Mouse (Mus musculus) adipocyte (in vitro differentiated cells): Measurements from ENCODE around the gene Cox6b2.
"Not testable (repeated sequence)": the region's sequence is repeated elsewhere in the genome, so short reads cannot be mapped to it uniquely, and the experiment has no call there.

Experiments used
- DNase-seq: peaks from one replicate; pipeline ENCODE4 v3.0.0-alpha.2; 2016; ENCODE audit warnings: low spot score

Gene Cox6b2

GRCm38 (mm10) chr7:4752821-4753570, at the start of gene Cox6b2:
TSS of gene Cox6b2 (minus strand) at chr7:4753094.
- DNase-seq = no peak

GRCm38 (mm10) chr7:4802247-4802646, 49.4 kb upstream of the Cox6b2 start:
- no peak for DNase-seq

- DNase-seq = peak; percentile 57
Observed at GRCm38 (mm10) chr7:4795767-4796433, 43.0 kb upstream of the Cox6b2 start.

- DNase-seq = no peak
Observed at GRCm38 (mm10) chr7:4794631-4795168, 41.8 kb upstream of the Cox6b2 start.

- no peak for DNase-seq
Observed at GRCm38 (mm10) chr7:4793674-4794073, 40.8 kb upstream of the Cox6b2 start.

- not testable (repeated sequence) for DNase-seq
Observed at GRCm38 (mm10) chr7:4793248-4793647, 40.4 kb upstream of the Cox6b2 start.

- DNase-seq = peak; percentile 95
Observed at GRCm38 (mm10) chr7:4792278-4793212, 39.7 kb upstream of the Cox6b2 start, which contains the start of gene Rpl28. TSS of gene Rpl28 (plus strand) at chr7:4792874.

GRCm38 (mm10) chr7:4789436-4789935, 36.6 kb upstream of the Cox6b2 start, which contains the start of gene Tmem238:
TSS of gene Tmem238 (minus strand) at chr7:4789656.
- DNase-seq = no peak

GRCm38 (mm10) chr7:4788499-4789435, 35.9 kb upstream of the Cox6b2 start:
- no peak for DNase-seq

GRCm38 (mm10) chr7:4783667-4784268, 30.9 kb upstream of the Cox6b2 start:
- no peak for DNase-seq

GRCm38 (mm10) chr7:4782759-4783158, 29.9 kb upstream of the Cox6b2 start, which contains the start of the genes Il11 and Tmem190:
TSS of gene Il11 (minus strand) at chr7:4782859.
TSS of gene Tmem190 (plus strand) at chr7:4782937.
- DNase-seq = no peak

GRCm38 (mm10) chr7:4782130-4782529, 29.2 kb upstream of the Cox6b2 start:
- no peak for DNase-seq

- no peak for DNase-seq
Observed at GRCm38 (mm10) chr7:4779921-4780320, 27.0 kb upstream of the Cox6b2 start.

GRCm38 (mm10) chr7:4777851-4778637, 25.1 kb upstream of the Cox6b2 start:
- no peak for DNase-seq

- no peak for DNase-seq
Observed at GRCm38 (mm10) chr7:4776861-4777830, 24.3 kb upstream of the Cox6b2 start.

- DNase-seq = no peak
Observed at GRCm38 (mm10) chr7:4776131-4776530, 23.2 kb upstream of the Cox6b2 start.

GRCm38 (mm10) chr7:4771202-4771601, 18.3 kb upstream of the Cox6b2 start, which contains the start of gene Fam71e2:
TSS of gene Fam71e2 (minus strand) at chr7:4771302.
- DNase-seq = no peak
